In the genomic region with DNA sequence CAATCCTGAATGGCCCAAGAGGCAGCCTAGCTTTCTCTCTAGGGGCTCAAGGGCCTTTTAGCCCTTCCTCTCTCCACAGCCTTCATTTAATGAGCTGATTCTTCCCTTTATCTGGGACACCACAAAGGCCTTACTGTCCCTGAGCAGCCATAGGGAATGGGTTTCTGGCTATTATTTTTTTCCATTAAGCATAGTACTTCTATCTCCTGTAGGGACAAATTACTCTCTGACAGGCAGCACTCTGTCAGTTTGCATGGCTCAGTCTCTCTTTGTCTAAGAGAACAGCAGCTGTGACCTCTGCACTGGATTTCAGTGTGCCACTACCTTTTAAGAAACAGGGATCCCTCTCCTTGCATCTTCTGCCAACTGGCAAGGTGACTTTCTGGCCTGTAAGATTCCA, we compare ENCODE assay signal across 19 mouse cellular contexts.
"Had no signal": no experiment of that assay in that cellular context is flagged by ENCODE, and none has a peak within 500 bp of the region (broad histone marks: within the 10 kb centered on the region; RNA-seq: fewer than 3 reads in every experiment).

No protein-coding gene starts in this region.

- H3K9ac ChIP-seq: kidney, embryonic 15.5 days; limb, embryonic 12.5 days; limb, embryonic 15.5 days; liver, embryonic 14.5 days; liver, postnatal 0 days; lung, embryonic 14.5 days; neural tube, embryonic 12.5 days had no signal

- H3K36me3 ChIP-seq: kidney, embryonic 15.5 days; limb, embryonic 12.5 days; limb, embryonic 15.5 days; neural tube, embryonic 12.5 days had no signal

- H3K4me2 ChIP-seq: kidney, embryonic 15.5 days; limb, embryonic 12.5 days; limb, embryonic 15.5 days; liver, embryonic 11.5 days; lung, embryonic 14.5 days; neural tube, embryonic 12.5 days had no signal

- H3K4me1 ChIP-seq: kidney, embryonic 15.5 days; limb, embryonic 12.5 days; limb, embryonic 15.5 days; neural tube, embryonic 12.5 days had no signal

- H3K4me3 ChIP-seq: kidney, embryonic 15.5 days; limb, embryonic 12.5 days; limb, embryonic 15.5 days; neural tube, embryonic 12.5 days had no signal

- ATAC-seq: intestine, postnatal 0 days; liver, postnatal 0 days; lung, postnatal 0 days had no signal

- H3K9me3 ChIP-seq: kidney, embryonic 15.5 days; limb, embryonic 12.5 days; limb, embryonic 15.5 days; neural tube, embryonic 12.5 days had no signal

- H3K27me3 ChIP-seq: kidney, embryonic 15.5 days; limb, embryonic 12.5 days; limb, embryonic 15.5 days; neural tube, embryonic 12.5 days had no signal

- H3K27ac ChIP-seq: kidney, embryonic 15.5 days; limb, embryonic 12.5 days; limb, embryonic 15.5 days; liver, embryonic 14.5 days; macrophage; neural tube, embryonic 12.5 days had no signal

- DNase-seq: kidney, adult 8-10 months; kidney, postnatal 10 days; kidney, postnatal 4 days; left cerebral cortex, postnatal 4 days; liver, postnatal 0 days; lung, embryonic 14.5 days; right cerebral cortex, adult 18-20 months; right cerebral cortex, postnatal 14 days; right cerebral cortex, postnatal 4 days; thymus, postnatal 25 days had no signal
